Comparison of ENCODE assay signal across 12 mouse cellular contexts in the genomic region with DNA sequence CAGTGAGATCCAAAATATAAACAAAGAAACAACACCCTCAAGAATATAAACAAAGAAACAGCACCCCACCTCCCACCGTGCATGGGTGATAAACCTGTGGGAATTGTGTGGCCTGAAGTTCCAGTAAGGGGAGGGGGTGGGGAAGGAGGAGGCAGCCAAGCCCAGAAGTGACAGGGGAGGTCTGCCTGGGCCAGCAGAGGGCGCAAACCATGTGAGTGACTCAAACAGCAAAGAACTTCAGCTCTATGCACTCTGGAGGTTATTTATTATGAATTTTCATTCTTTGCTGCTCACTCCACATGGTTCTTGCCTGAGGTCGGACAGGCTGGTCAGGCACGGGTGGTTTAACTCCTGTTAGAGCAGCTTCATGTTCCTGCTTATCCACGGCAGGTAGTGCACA. TPM values are rescaled to one million over a fixed set of nuclear protein-coding genes. Genes with fewer than 3 reads are reported as not detected.
DNase-seq lines count a peak whose midpoint lies in the region; ATAC-seq and TF ChIP-seq lines count a peak whose summit lies in the region.
"Not testable (repeated sequence)": the region's sequence is repeated elsewhere in the genome, so short reads cannot be mapped to it uniquely, and the experiment has no call there.
"Had no signal": no experiment of that assay in that cellular context is flagged by ENCODE, and none has a peak within 500 bp of the region (broad histone marks: within the 10 kb centered on the region; RNA-seq: fewer than 3 reads in every experiment).

No protein-coding gene starts in this region.

- not testable (repeated sequence) for ATAC-seq in hindbrain, embryonic 14.5 days (ENCODE audit: low FRiP score)
- peak; percentile 73 for ATAC-seq in megakaryocyte-erythroid progenitor cell, adult 5-6 weeks (replicated peaks; ENCODE audit: low FRiP score, low TSS enrichment, poor library complexity, severe bottlenecking)

- not testable (repeated sequence) for H3K4me1 ChIP-seq in forebrain, embryonic 10.5 days; hindbrain, embryonic 14.5 days (replicated peaks; ENCODE audit: control insufficient read depth, insufficient read depth, low read length); spleen, adult 2 months (ENCODE audit: control insufficient read depth, insufficient read depth, insufficient read length)

- H3K9me3 ChIP-seq in forebrain, embryonic 10.5 days; hindbrain, embryonic 14.5 days (ENCODE audit: control insufficient read depth, low read length): not testable (repeated sequence)

- H3K36me3 ChIP-seq in forebrain, embryonic 10.5 days (replicated peaks); hindbrain, embryonic 14.5 days (replicated peaks; ENCODE audit: control insufficient read depth, insufficient read depth); spleen, adult 2 months (ENCODE audit: control insufficient read depth, insufficient read depth, low read length): not testable (repeated sequence)

- TF ChIP-seq CTCF in brain, embryonic 14.5 days (IDR thresholded peaks at IDR 0.05; ENCODE audit: borderline replicate concordance, extremely low read depth, insufficient read depth, insufficient read length) = peak; percentile 56
- peak; percentile 35; the same call in 1 of the 2 replicates for TF ChIP-seq CTCF in spleen, adult 2 months (IDR thresholded peaks at IDR 0.05; ENCODE audit: extremely low read depth, insufficient read depth, insufficient read length, insufficient replicate concordance)

- H3K9ac ChIP-seq in hindbrain, embryonic 14.5 days = not testable (repeated sequence)

- not testable (repeated sequence) for H3K4me3 ChIP-seq in forebrain, embryonic 10.5 days; hindbrain, embryonic 14.5 days (replicated peaks; ENCODE audit: low read length); spleen, adult 2 months (ENCODE audit: extremely low read depth, insufficient read depth, insufficient read length)

- not testable (repeated sequence) for H3K27ac ChIP-seq in forebrain, embryonic 10.5 days; hindbrain, embryonic 14.5 days; spleen, adult 2 months (ENCODE audit: insufficient read depth, low read length)

- H3K27me3 ChIP-seq in forebrain, embryonic 10.5 days (ENCODE audit: poor library complexity, severe bottlenecking); hindbrain, embryonic 14.5 days (ENCODE audit: control insufficient read depth, insufficient read depth, low read length); spleen, adult 2 months (ENCODE audit: control insufficient read depth, insufficient read depth, low read length): not testable (repeated sequence)

- intact Hi-C loops in left cerebral cortex, postnatal 4 days (cut with DNase I) = not testable (repeated sequence)

- WGBS in forebrain, embryonic 10.5 days = 38% methylated on average over 5 of the region's 5 CpGs
- 34% methylated on average over 5 of the region's 5 CpGs for WGBS in hindbrain, embryonic 14.5 days
- WGBS in spleen, adult 2 months = 36% methylated on average over 5 of the region's 5 CpGs

- not testable (repeated sequence) for H3K4me2 ChIP-seq in hindbrain, embryonic 14.5 days (replicated peaks)

- TF ChIP-seq POLR2A in brain, embryonic 14.5 days (IDR thresholded peaks at IDR 0.05; ENCODE audit: borderline replicate concordance, extremely low read depth, insufficient read depth, insufficient read length, poor library complexity, severe bottlenecking); spleen, adult 2 months (IDR thresholded peaks at IDR 0.05; ENCODE audit: low read depth, low read length): not testable (repeated sequence)

- peak; percentile 53 for DNase-seq in Muller cell, postnatal 12 days (ENCODE audit: inconsistent ontology term)
- peak; percentile 38 for DNase-seq in brain, embryonic 14.5 days (ENCODE audit: low read depth)
- peak; percentile 45 for DNase-seq in forebrain, embryonic 10.5 days (ENCODE audit: extremely low spot score, low spot score)
- DNase-seq in hindbrain, embryonic 14.5 days (ENCODE audit: low spot score) = peak; percentile 27
- DNase-seq in left cerebral cortex, postnatal 4 days = peak; percentile 52
- peak in 1 of 2 experiments; percentile 19 for DNase-seq in spleen, adult 2 months (ENCODE audit: low read depth in 1 of 2, low spot score in 2 of 2)

RNA-seq across cellular contexts. Expression of gene Gzmf, which starts 6.2 kb away (rescaled TPM):
- not detected in 2 replicates for polyA plus RNA-seq in brain, embryonic 14.5 days (2012; rRNA removed)
- polyA plus RNA-seq in forebrain, embryonic 10.5 days (2016; fragmentation: Nextera tagmentation; extraction: Ambion mirVana) = not detected in 2 replicates
- polyA plus RNA-seq in hindbrain, embryonic 14.5 days (2014; fragmentation: Nextera tagmentation; extraction: Ambion mirVana) = not detected in 2 replicates
- not detected for total RNA-seq in left cerebral cortex, postnatal 4 days (2021)
- total RNA-seq in megakaryocyte-erythroid progenitor cell, adult 5-6 weeks (2014; fragmentation: Nextera tagmentation) = not detected in 2 replicates
- total RNA-seq in megakaryocyte-erythroid progenitor cell, adult 5-6 weeks (2017) = not detected in 2 replicates
- polyA plus RNA-seq in spleen, adult 2 months (2012; rRNA removed) = not detected in 2 replicates
- total RNA-seq: left cerebral cortex, postnatal 25 days had no signal
- polyA plus RNA-seq: forebrain, embryonic 13.5 days; heart, embryonic 11.5 days; kidney, embryonic 14.5 days; midbrain, embryonic 15.5 days had no signal

RNA-seq across cellular contexts. Expression of gene Gzmc, which starts 29.4 kb away (rescaled TPM):
- polyA plus RNA-seq in brain, embryonic 14.5 days (2012; rRNA removed) = not detected in 2 replicates
- 0.36 TPM in 1 of 2 replicates, not detected in the other for polyA plus RNA-seq in forebrain, embryonic 10.5 days (2016; fragmentation: Nextera tagmentation; extraction: Ambion mirVana)
- polyA plus RNA-seq in hindbrain, embryonic 14.5 days (2014; fragmentation: Nextera tagmentation; extraction: Ambion mirVana) = not detected in 2 replicates
- not detected for total RNA-seq in left cerebral cortex, postnatal 4 days (2021)
- total RNA-seq in megakaryocyte-erythroid progenitor cell, adult 5-6 weeks (2014; fragmentation: Nextera tagmentation) = not detected in 2 replicates
- total RNA-seq in megakaryocyte-erythroid progenitor cell, adult 5-6 weeks (2017) = not detected in 2 replicates
- polyA plus RNA-seq in spleen, adult 2 months (2012; rRNA removed) = not detected in 2 replicates
- total RNA-seq: left cerebral cortex, postnatal 25 days had no signal
- polyA plus RNA-seq: forebrain, embryonic 13.5 days; heart, embryonic 11.5 days; kidney, embryonic 14.5 days; midbrain, embryonic 15.5 days had no signal

RNA-seq across cellular contexts. Expression of gene Gzmn, which starts 30.6 kb away (rescaled TPM):
- polyA plus RNA-seq in brain, embryonic 14.5 days (2012; rRNA removed) = not detected in 2 replicates
- not detected in 2 replicates for polyA plus RNA-seq in forebrain, embryonic 10.5 days (2016; fragmentation: Nextera tagmentation; extraction: Ambion mirVana)
- polyA plus RNA-seq in hindbrain, embryonic 14.5 days (2014; fragmentation: Nextera tagmentation; extraction: Ambion mirVana) = not detected in 2 replicates
- total RNA-seq in left cerebral cortex, postnatal 4 days (2021) = not detected
- total RNA-seq in megakaryocyte-erythroid progenitor cell, adult 5-6 weeks (2014; fragmentation: Nextera tagmentation) = not detected in 2 replicates
- total RNA-seq in megakaryocyte-erythroid progenitor cell, adult 5-6 weeks (2017) = not detected in 2 replicates
- polyA plus RNA-seq in spleen, adult 2 months (2012; rRNA removed) = not detected in 2 replicates
- total RNA-seq: left cerebral cortex, postnatal 25 days had no signal
- polyA plus RNA-seq: forebrain, embryonic 13.5 days; heart, embryonic 11.5 days; kidney, embryonic 14.5 days; midbrain, embryonic 15.5 days had no signal

RNA-seq across cellular contexts. Expression of gene Gzmg, which starts 45.6 kb away (rescaled TPM):
- 0.15 TPM in 1 of 2 replicates, not detected in the other for polyA plus RNA-seq in brain, embryonic 14.5 days (2012; rRNA removed)
- polyA plus RNA-seq in forebrain, embryonic 10.5 days (2016; fragmentation: Nextera tagmentation; extraction: Ambion mirVana) = not detected in 2 replicates
- polyA plus RNA-seq in hindbrain, embryonic 14.5 days (2014; fragmentation: Nextera tagmentation; extraction: Ambion mirVana) = not detected in 2 replicates
- not detected for total RNA-seq in left cerebral cortex, postnatal 4 days (2021)
- not detected in 2 replicates for total RNA-seq in megakaryocyte-erythroid progenitor cell, adult 5-6 weeks (2014; fragmentation: Nextera tagmentation)
- not detected in 2 replicates for total RNA-seq in megakaryocyte-erythroid progenitor cell, adult 5-6 weeks (2017)
- not detected in 2 replicates for polyA plus RNA-seq in spleen, adult 2 months (2012; rRNA removed)
- total RNA-seq: left cerebral cortex, postnatal 25 days had no signal
- polyA plus RNA-seq: forebrain, embryonic 13.5 days; heart, embryonic 11.5 days; kidney, embryonic 14.5 days; midbrain, embryonic 15.5 days had no signal

RNA-seq across cellular contexts. Expression of gene Gzmb, which starts 57.0 kb away (rescaled TPM):
- 0.04 TPM in 1 of 2 replicates, not detected in the other for polyA plus RNA-seq in brain, embryonic 14.5 days (2012; rRNA removed)
- not detected in 2 replicates for polyA plus RNA-seq in forebrain, embryonic 10.5 days (2016; fragmentation: Nextera tagmentation; extraction: Ambion mirVana)
- polyA plus RNA-seq in hindbrain, embryonic 14.5 days (2014; fragmentation: Nextera tagmentation; extraction: Ambion mirVana) = not detected in 2 replicates
- not detected for total RNA-seq in left cerebral cortex, postnatal 4 days (2021)
- total RNA-seq in megakaryocyte-erythroid progenitor cell, adult 5-6 weeks (2014; fragmentation: Nextera tagmentation) = 1.1 TPM in 1 of 2 replicates, not detected in the other
- total RNA-seq in megakaryocyte-erythroid progenitor cell, adult 5-6 weeks (2017) = 0.33 and 1.8 TPM in 2 replicates
- polyA plus RNA-seq in spleen, adult 2 months (2012; rRNA removed) = 2.6 and 2.7 TPM in 2 replicates
- total RNA-seq: left cerebral cortex, postnatal 25 days had no signal
- polyA plus RNA-seq: forebrain, embryonic 13.5 days; heart, embryonic 11.5 days; midbrain, embryonic 15.5 days had no signal
